Mouse (Mus musculus): ENCODE data around the gene Cd200r2. TPM values are rescaled to one million over a fixed set of nuclear protein-coding genes. Genes with fewer than 3 reads are reported as not detected.

The Cd200r2 gene
- total RNA-seq, 1 experiment = 0.31 TPM

DNA sequence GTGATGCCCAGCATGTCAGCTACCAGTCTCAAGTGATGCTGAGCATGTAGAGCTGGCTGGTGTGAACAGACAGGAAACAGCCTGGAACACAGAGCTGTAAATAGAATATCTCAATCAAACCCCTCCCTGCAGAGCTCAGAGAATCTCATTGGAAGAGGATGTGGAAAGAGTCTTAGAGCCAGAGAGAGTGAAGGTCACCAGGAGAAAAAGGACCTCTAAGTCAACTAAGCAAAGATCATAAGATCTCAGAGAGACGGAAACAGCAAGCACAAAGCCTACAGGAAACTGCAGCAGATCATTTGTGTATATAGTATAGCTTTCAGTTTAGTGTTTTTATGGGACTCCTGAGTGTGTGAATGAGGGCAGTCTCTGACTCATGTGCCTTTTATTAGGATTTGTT, 8.3 kb downstream of the Cd200r2 start:
- no peak for DNase-seq (ENCODE audit: low read depth, low spot score)
- Histone ChIP-seq H3K27ac (ENCODE audit: insufficient read depth, low read depth, low read length, poor library complexity, severe bottlenecking) (no peak overlapping the region), H3K9me3 (ENCODE audit: control insufficient read depth, insufficient read depth, low read depth, low read length) (no peaks in the 10 kb centered on the region), H3K4me3 (ENCODE audit: insufficient read depth in 1 of 2, low read depth in 1 of 2, low read length in 2 of 2, poor library complexity in 1 of 2, severe bottlenecking in 1 of 2) (no peak overlapping the region), H3K4me1 (ENCODE audit: control insufficient read depth in 2 of 2, insufficient read depth in 2 of 2, low read length in 2 of 2, poor library complexity in 1 of 2) (no peaks in the 10 kb centered on the region), H3K36me3 (ENCODE audit: control insufficient read depth, insufficient read depth, low read length, poor library complexity, severe bottlenecking) (no peaks in the 10 kb centered on the region), H3K9ac (ENCODE audit: insufficient read depth, low read depth, low read length, poor library complexity, severe bottlenecking) (no peak overlapping the region)
- in situ Hi-C loops (cut with MboI; ENCODE audit: low sequenced_read_pairs in 2 of 2, unreplicated experiment in 2 of 2) = no loop called here
- TF ChIP-seq HCFC1 (IDR thresholded peaks at IDR 0.05; ENCODE audit: borderline replicate concordance, insufficient read depth, low read length) = no peak
- no peak for TF ChIP-seq MAFK (IDR thresholded peaks at IDR 0.05; ENCODE audit: insufficient read depth, low read depth, low read length)
- TF ChIP-seq CHD2 (IDR thresholded peaks at IDR 0.05; ENCODE audit: low read depth, low read length) = no peak
- TF ChIP-seq ZC3H11A (IDR thresholded peaks at IDR 0.05; ENCODE audit: borderline replicate concordance, low read depth, low read length) = no peak
- TF ChIP-seq ZNF384 (IDR thresholded peaks at IDR 0.05; ENCODE audit: low read depth, low read length) = no peak

DNA sequence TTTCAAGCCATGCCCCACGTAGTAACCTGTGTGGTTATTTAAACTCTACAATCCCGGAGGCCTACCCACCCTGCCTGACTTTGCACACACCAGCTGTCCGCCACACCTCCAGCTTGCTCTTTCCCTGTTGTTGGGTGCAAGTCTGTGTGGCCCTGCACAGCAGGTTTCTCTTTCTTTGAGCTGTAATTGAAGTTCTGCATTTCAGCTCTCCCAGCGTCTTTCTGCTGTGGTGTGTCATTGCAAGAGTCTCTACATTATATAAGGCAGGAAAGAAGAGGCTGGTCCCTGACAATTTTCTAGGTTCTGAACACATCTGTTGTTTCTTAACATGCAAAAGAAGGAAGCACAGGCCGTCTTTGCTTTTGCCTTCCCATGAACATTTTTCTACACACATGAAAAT, 9.7 kb downstream of the Cd200r2 start:
- H3K4me3 ChIP-seq (ENCODE audit: insufficient read depth in 1 of 2, low read depth in 1 of 2, low read length in 2 of 2, poor library complexity in 1 of 2, severe bottlenecking in 1 of 2) = no peak overlapping the region
- H3K9ac ChIP-seq (ENCODE audit: insufficient read depth, low read depth, low read length, poor library complexity, severe bottlenecking) = no peak overlapping the region
- no peak for DNase-seq (ENCODE audit: low read depth, low spot score)
- no peaks in the 10 kb centered on the region for H3K36me3 ChIP-seq (ENCODE audit: control insufficient read depth, insufficient read depth, low read length, poor library complexity, severe bottlenecking)
- no peak for TF ChIP-seq MAFK (IDR thresholded peaks at IDR 0.05; ENCODE audit: insufficient read depth, low read depth, low read length)
- TF ChIP-seq CHD2 (IDR thresholded peaks at IDR 0.05; ENCODE audit: low read depth, low read length) = no peak
- no peak for TF ChIP-seq ZC3H11A (IDR thresholded peaks at IDR 0.05; ENCODE audit: borderline replicate concordance, low read depth, low read length)
- TF ChIP-seq ZNF384 (IDR thresholded peaks at IDR 0.05; ENCODE audit: low read depth, low read length) = no peak
- TF ChIP-seq HCFC1 (IDR thresholded peaks at IDR 0.05; ENCODE audit: borderline replicate concordance, insufficient read depth, low read length) = no peak
- no peaks in the 10 kb centered on the region for H3K9me3 ChIP-seq (ENCODE audit: control insufficient read depth, insufficient read depth, low read depth, low read length)
- no peak overlapping the region for H3K27ac ChIP-seq (ENCODE audit: insufficient read depth, low read depth, low read length, poor library complexity, severe bottlenecking)
- in situ Hi-C loops (cut with MboI; ENCODE audit: low sequenced_read_pairs in 2 of 2, unreplicated experiment in 2 of 2) = no loop called here
- H3K4me1 ChIP-seq (ENCODE audit: control insufficient read depth in 2 of 2, insufficient read depth in 2 of 2, low read length in 2 of 2, poor library complexity in 1 of 2) = no peaks in the 10 kb centered on the region

DNA sequence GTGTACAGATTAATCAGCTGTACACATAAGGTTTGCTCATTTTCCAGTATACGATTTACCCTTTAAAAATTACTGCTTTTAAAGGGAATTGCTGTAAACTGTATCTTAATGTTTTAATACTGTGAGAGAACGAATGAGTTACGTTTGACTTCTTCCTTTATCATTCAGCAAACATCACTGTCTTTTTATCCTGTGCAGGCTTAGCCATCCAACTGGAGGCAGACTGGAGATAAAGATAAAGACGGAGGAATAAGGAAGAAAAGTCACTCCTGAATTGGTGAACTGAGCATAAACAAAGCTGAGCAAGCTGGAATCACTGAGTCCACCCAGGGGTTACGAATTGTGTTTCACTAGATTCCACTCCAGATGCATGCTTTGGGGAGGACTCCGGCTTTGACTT, 10.7 kb downstream of the Cd200r2 start:
- no peak for TF ChIP-seq ZC3H11A (IDR thresholded peaks at IDR 0.05; ENCODE audit: borderline replicate concordance, low read depth, low read length)
- no peak for TF ChIP-seq MAFK (IDR thresholded peaks at IDR 0.05; ENCODE audit: insufficient read depth, low read depth, low read length)
- no peak for TF ChIP-seq HCFC1 (IDR thresholded peaks at IDR 0.05; ENCODE audit: borderline replicate concordance, insufficient read depth, low read length)
- TF ChIP-seq ZNF384 (IDR thresholded peaks at IDR 0.05; ENCODE audit: low read depth, low read length) = no peak
- no peak for TF ChIP-seq CHD2 (IDR thresholded peaks at IDR 0.05; ENCODE audit: low read depth, low read length)
- no peak for DNase-seq (ENCODE audit: low read depth, low spot score)
- Histone ChIP-seq H3K27ac (ENCODE audit: insufficient read depth, low read depth, low read length, poor library complexity, severe bottlenecking) (no peak overlapping the region), H3K36me3 (ENCODE audit: control insufficient read depth, insufficient read depth, low read length, poor library complexity, severe bottlenecking) (no peaks in the 10 kb centered on the region), H3K4me3 (ENCODE audit: insufficient read depth in 1 of 2, low read depth in 1 of 2, low read length in 2 of 2, poor library complexity in 1 of 2, severe bottlenecking in 1 of 2) (no peak overlapping the region), H3K9me3 (ENCODE audit: control insufficient read depth, insufficient read depth, low read depth, low read length) (no peaks in the 10 kb centered on the region), H3K4me1 (ENCODE audit: control insufficient read depth in 2 of 2, insufficient read depth in 2 of 2, low read length in 2 of 2, poor library complexity in 1 of 2) (no peaks in the 10 kb centered on the region), H3K9ac (ENCODE audit: insufficient read depth, low read depth, low read length, poor library complexity, severe bottlenecking) (no peak overlapping the region)
- in situ Hi-C loops (cut with MboI; ENCODE audit: low sequenced_read_pairs in 2 of 2, unreplicated experiment in 2 of 2) = no loop called here

DNA sequence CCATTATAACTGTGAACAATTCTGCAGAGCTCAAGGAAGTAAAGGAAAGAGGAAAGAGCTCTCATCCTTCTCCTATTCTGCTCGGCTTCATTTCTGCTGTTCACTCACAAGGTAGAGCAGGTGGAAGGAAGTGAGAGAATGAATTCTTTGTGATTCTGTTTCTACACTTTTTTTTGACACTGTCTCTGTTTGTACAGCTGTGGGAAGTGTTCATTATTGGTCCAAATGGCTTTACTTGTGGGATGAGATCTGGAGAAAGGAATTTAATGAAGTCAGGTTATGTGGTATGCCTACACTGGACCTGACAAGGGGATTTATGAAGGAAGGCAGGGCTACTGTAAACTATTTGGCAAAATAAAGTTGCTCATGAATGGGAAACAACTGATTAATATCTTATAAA, 23.9 kb downstream of the Cd200r2 start:
- Histone ChIP-seq H3K4me1 (ENCODE audit: control insufficient read depth in 2 of 2, insufficient read depth in 2 of 2, low read length in 2 of 2, poor library complexity in 1 of 2) (no peaks in the 10 kb centered on the region), H3K27ac (ENCODE audit: insufficient read depth, low read depth, low read length, poor library complexity, severe bottlenecking) (no peak overlapping the region), H3K9ac (ENCODE audit: insufficient read depth, low read depth, low read length, poor library complexity, severe bottlenecking) (no peak overlapping the region), H3K9me3 (ENCODE audit: control insufficient read depth, insufficient read depth, low read depth, low read length) (no peaks in the 10 kb centered on the region), H3K4me3 (ENCODE audit: insufficient read depth in 1 of 2, low read depth in 1 of 2, low read length in 2 of 2, poor library complexity in 1 of 2, severe bottlenecking in 1 of 2) (no peak overlapping the region), H3K36me3 (ENCODE audit: control insufficient read depth, insufficient read depth, low read length, poor library complexity, severe bottlenecking) (no peaks in the 10 kb centered on the region)
- no peak for DNase-seq (ENCODE audit: low read depth, low spot score)
- in situ Hi-C loops (cut with MboI; ENCODE audit: low sequenced_read_pairs in 2 of 2, unreplicated experiment in 2 of 2) = no loop called here
- TF ChIP-seq ZNF384 (IDR thresholded peaks at IDR 0.05; ENCODE audit: low read depth, low read length) (no peak), CHD2 (IDR thresholded peaks at IDR 0.05; ENCODE audit: low read depth, low read length) (no peak), HCFC1 (IDR thresholded peaks at IDR 0.05; ENCODE audit: borderline replicate concordance, insufficient read depth, low read length) (no peak), MAFK (IDR thresholded peaks at IDR 0.05; ENCODE audit: insufficient read depth, low read depth, low read length) (no peak), ZC3H11A (IDR thresholded peaks at IDR 0.05; ENCODE audit: borderline replicate concordance, low read depth, low read length) (no peak)

- no peak overlapping the region for H3K4me3 ChIP-seq (ENCODE audit: insufficient read depth in 1 of 2, low read depth in 1 of 2, low read length in 2 of 2, poor library complexity in 1 of 2, severe bottlenecking in 1 of 2)
- in situ Hi-C loops (cut with MboI; ENCODE audit: low sequenced_read_pairs in 2 of 2, unreplicated experiment in 2 of 2) = no loop called here
- DNase-seq (ENCODE audit: low read depth, low spot score) = no peak
- TF ChIP-seq ZNF384 (IDR thresholded peaks at IDR 0.05; ENCODE audit: low read depth, low read length) = no peak
- no peak for TF ChIP-seq ZC3H11A (IDR thresholded peaks at IDR 0.05; ENCODE audit: borderline replicate concordance, low read depth, low read length)
- no peak for TF ChIP-seq HCFC1 (IDR thresholded peaks at IDR 0.05; ENCODE audit: borderline replicate concordance, insufficient read depth, low read length)
- TF ChIP-seq CHD2 (IDR thresholded peaks at IDR 0.05; ENCODE audit: low read depth, low read length) = no peak
- TF ChIP-seq MAFK (IDR thresholded peaks at IDR 0.05; ENCODE audit: insufficient read depth, low read depth, low read length) = no peak
- no peak overlapping the region for H3K9ac ChIP-seq (ENCODE audit: insufficient read depth, low read depth, low read length, poor library complexity, severe bottlenecking)
- no peak overlapping the region for H3K27ac ChIP-seq (ENCODE audit: insufficient read depth, low read depth, low read length, poor library complexity, severe bottlenecking)
- H3K36me3 ChIP-seq (ENCODE audit: control insufficient read depth, insufficient read depth, low read length, poor library complexity, severe bottlenecking) = no peaks in the 10 kb centered on the region
- H3K9me3 ChIP-seq (ENCODE audit: control insufficient read depth, insufficient read depth, low read depth, low read length) = no peaks in the 10 kb centered on the region
- no peaks in the 10 kb centered on the region for H3K4me1 ChIP-seq (ENCODE audit: control insufficient read depth in 2 of 2, insufficient read depth in 2 of 2, low read length in 2 of 2, poor library complexity in 1 of 2)
Measured at GRCm38 (mm10) chr16:44932016-44932415, 65.1 kb downstream of the Cd200r2 start.

All from ES-E14 (cell line).